Mouse (Mus musculus): Measurements from ENCODE around the gene Opcml.

GRCm38 (mm10) chr9:28157092-28157491 lies 366.5 kb downstream of the Opcml start:
- no peak for TF ChIP-seq CTCF (IDR thresholded peaks at IDR 0.05; ENCODE audit: control insufficient read depth, insufficient read depth, insufficient read length)
- TF ChIP-seq USF1 (IDR thresholded peaks at IDR 0.05; ENCODE audit: low read depth): no peak
- no peak for TF ChIP-seq MAX (IDR thresholded peaks at IDR 0.05)
- TF ChIP-seq CEBPB (IDR thresholded peaks at IDR 0.05; ENCODE audit: low read depth): no peak
